Mouse (Mus musculus): ENCODE results near the gene Ints1.

- TF ChIP-seq CTCF (IDR thresholded peaks at IDR 0.05; ENCODE audit: extremely low read depth, insufficient read depth, insufficient read length, insufficient replicate concordance) (no peak), POLR2A (IDR thresholded peaks at IDR 0.05; ENCODE audit: low read depth, low read length) (no peak)
These were observed 41.0 kb upstream of the Ints1 start for GRCm38 (mm10) chr5:139816445-139816844.

All from spleen, adult 2 months (tissue).